ENCODE assay signal across 17 mouse cellular contexts in genomic region chr8:110818593-110818992, GRCm38 (mm10). TPM values are rescaled to one million over a fixed set of nuclear protein-coding genes. Genes with fewer than 3 reads are reported as not detected.
DNase-seq lines count a peak whose midpoint lies in the region; ATAC-seq and TF ChIP-seq lines count a peak whose summit lies in the region.
"Had no signal": no experiment of that assay in that cellular context is flagged by ENCODE, and none has a peak within 500 bp of the region (broad histone marks: within the 10 kb centered on the region; RNA-seq: fewer than 3 reads in every experiment).

No protein-coding gene starts in this region.

- no peak for TF ChIP-seq EP300 in ES-Bruce4 (IDR thresholded peaks at IDR 0.05; ENCODE audit: insufficient read depth, low read depth, low read length)

- no peak; the same call in 1 of the 2 replicates for TF ChIP-seq CTCF in gastrocnemius, adult 2 months (IDR thresholded peaks at IDR 0.05)
- no peak for TF ChIP-seq CTCF in ES-Bruce4 (IDR thresholded peaks at IDR 0.05; ENCODE audit: low read depth, low read length)
- no peak for TF ChIP-seq CTCF in embryonic fibroblast, embryonic 13.5 days (IDR thresholded peaks at IDR 0.05; ENCODE audit: borderline replicate concordance, insufficient read depth, low read length)

- H3K27me3 ChIP-seq in limb, embryonic 14.5 days (ENCODE audit: control insufficient read depth, insufficient read depth, low read length), result no peaks in the 10 kb centered on the region
- no peaks in the 10 kb centered on the region for H3K27me3 ChIP-seq in limb, embryonic 10.5 days (ENCODE audit: low read depth, poor library complexity, severe bottlenecking)
- no peaks in the 10 kb centered on the region for H3K27me3 ChIP-seq in ES-Bruce4 (ENCODE audit: control insufficient read depth, insufficient read depth, low read length, poor library complexity, severe bottlenecking)
- H3K27me3 ChIP-seq: limb, embryonic 13.5 days; neural tube, embryonic 15.5 days had no signal

- no peak for TF ChIP-seq POLR2A in limb, embryonic 14.5 days (IDR thresholded peaks at IDR 0.05; ENCODE audit: borderline replicate concordance, extremely low read depth, insufficient read depth, insufficient read length)
- no peak for TF ChIP-seq POLR2A in ES-Bruce4 (IDR thresholded peaks at IDR 0.05; ENCODE audit: insufficient read depth, low read length)
- TF ChIP-seq POLR2A in embryonic fibroblast, embryonic 13.5 days (IDR thresholded peaks at IDR 0.05; ENCODE audit: low read depth, low read length), result no peak

- no peaks in the 10 kb centered on the region for H3K9me3 ChIP-seq in limb, embryonic 14.5 days (ENCODE audit: control insufficient read depth, low read length)
- H3K9me3 ChIP-seq in limb, embryonic 10.5 days (replicated peaks), result no peaks in the 10 kb centered on the region
- no peaks in the 10 kb centered on the region for H3K9me3 ChIP-seq in ES-Bruce4 (replicated peaks; ENCODE audit: control insufficient read depth, insufficient read depth, low read length, poor library complexity, severe bottlenecking)
- H3K9me3 ChIP-seq: heart, embryonic 10.5 days; limb, embryonic 13.5 days; neural tube, embryonic 15.5 days had no signal

- no peak for ATAC-seq in limb, embryonic 14.5 days (ENCODE audit: low FRiP score, low read depth)
- ATAC-seq: intestine, embryonic 16.5 days had no signal

- peak; percentile 27 for DNase-seq in gastrocnemius, adult 2 months
- no peak for DNase-seq in gastrocnemius, postnatal 14 days
- DNase-seq in limb, embryonic 14.5 days (ENCODE audit: low spot score), result no peak
- no peak for DNase-seq in limb, embryonic 10.5 days (ENCODE audit: low spot score)
- no peak for DNase-seq in cerebellum, adult 9-11 months
- no peak for DNase-seq in adrenal gland, postnatal 14 days
- DNase-seq: adrenal gland, postnatal 25 days; right cerebral cortex, adult 18-20 months; thymus, postnatal 25 days had no signal

- H3K4me1 ChIP-seq in limb, embryonic 14.5 days (ENCODE audit: control insufficient read depth, insufficient read depth, low read length), result no peaks in the 10 kb centered on the region
- no peaks in the 10 kb centered on the region for H3K4me1 ChIP-seq in limb, embryonic 10.5 days
- no peaks in the 10 kb centered on the region for H3K4me1 ChIP-seq in ES-Bruce4 (ENCODE audit: control insufficient read depth, insufficient read depth, low read length)
- H3K4me1 ChIP-seq in embryonic fibroblast, embryonic 13.5 days (ENCODE audit: control insufficient read depth, insufficient read depth, low read length), result peaks cover 18% of the 10 kb centered on the region
- H3K4me1 ChIP-seq: heart, embryonic 10.5 days; limb, embryonic 13.5 days; neural tube, embryonic 15.5 days had no signal

- 89% methylated on average over 3 of the region's 3 CpGs for WGBS in limb, embryonic 14.5 days
- WGBS in limb, embryonic 10.5 days, result 88% methylated on average over 3 of the region's 3 CpGs

- no peak overlapping the region for H3K4me2 ChIP-seq in limb, embryonic 14.5 days (replicated peaks; ENCODE audit: low read depth, low read length, severe bottlenecking)
- H3K4me2 ChIP-seq: limb, embryonic 13.5 days; neural tube, embryonic 15.5 days had no signal

- peaks cover 98% of the 10 kb centered on the region for H3K36me3 ChIP-seq in limb, embryonic 14.5 days (ENCODE audit: control insufficient read depth, insufficient read depth, low read length)
- peaks cover 100% of the 10 kb centered on the region for H3K36me3 ChIP-seq in limb, embryonic 10.5 days
- H3K36me3 ChIP-seq in ES-Bruce4 (ENCODE audit: control insufficient read depth, insufficient read depth, low read length, poor library complexity, severe bottlenecking), result peaks cover 100% of the 10 kb centered on the region

- H3K9ac ChIP-seq in limb, embryonic 14.5 days (ENCODE audit: low read depth, low read length, severe bottlenecking), result no peak overlapping the region
- H3K9ac ChIP-seq in ES-Bruce4 (ENCODE audit: low read depth, poor library complexity, severe bottlenecking), result no peak overlapping the region
- H3K9ac ChIP-seq: limb, embryonic 13.5 days; neural tube, embryonic 15.5 days had no signal

- intact Hi-C loops in gastrocnemius, adult 2 months (cut with DNase I), result no loop called here
- intact Hi-C loops in gastrocnemius, postnatal 14 days (cut with DNase I; ENCODE audit: low total_unique reads), result no loop called here

- H3K4me3 ChIP-seq in gastrocnemius, adult 2 months, result no peak overlapping the region
- H3K4me3 ChIP-seq in limb, embryonic 14.5 days (replicated peaks; ENCODE audit: low read length), result no peak overlapping the region
- no peak overlapping the region for H3K4me3 ChIP-seq in limb, embryonic 10.5 days
- no peak overlapping the region for H3K4me3 ChIP-seq in ES-Bruce4 (ENCODE audit: low read depth, low read length)
- no peak overlapping the region for H3K4me3 ChIP-seq in embryonic fibroblast, embryonic 13.5 days (ENCODE audit: insufficient read depth, low read length)
- H3K4me3 ChIP-seq: heart, embryonic 10.5 days; limb, embryonic 13.5 days; neural tube, embryonic 15.5 days had no signal

- H3K27ac ChIP-seq in gastrocnemius, adult 2 months, result no peak overlapping the region
- 0 out of 2 replicates have a peak overlapping the region, but pooled peaks have one; percentile 11 for H3K27ac ChIP-seq in limb, embryonic 14.5 days (replicated peaks; ENCODE audit: low read depth, low read length)
- no peak overlapping the region for H3K27ac ChIP-seq in limb, embryonic 10.5 days
- 0 out of 2 replicates have a peak overlapping the region, but pooled peaks have one; percentile 30 for H3K27ac ChIP-seq in ES-Bruce4 (ENCODE audit: insufficient read depth, low read length)
- H3K27ac ChIP-seq in embryonic fibroblast, embryonic 13.5 days (ENCODE audit: insufficient read depth, low read length), result peak overlapping the region; percentile 84; the same call in 1 of the 2 replicates
- H3K27ac ChIP-seq: heart, embryonic 10.5 days; limb, embryonic 13.5 days; neural tube, embryonic 15.5 days had no signal

RNA-seq across cellular contexts. Expression of gene Il34, which starts 12.9 kb away (rescaled TPM):
- total RNA-seq in gastrocnemius, adult 2 months (2021), result 1 to 10 TPM; 5.2 TPM
- 10 to 100 TPM; 15.6 to 20.0 TPM for total RNA-seq in gastrocnemius, postnatal 14 days (2021)
- polyA plus RNA-seq in limb, embryonic 14.5 days (2012; rRNA removed), result 1.4 and 1.6 TPM in 2 replicates
- 0.95 and 1.2 TPM in 2 replicates for polyA plus RNA-seq in limb, embryonic 14.5 days (2014; fragmentation: Nextera tagmentation; extraction: Ambion mirVana)
- polyA plus RNA-seq in limb, embryonic 10.5 days (2016; fragmentation: Nextera tagmentation; extraction: Ambion mirVana), result 0.15 TPM in 1 of 2 replicates, not detected in the other
- 0.34 and 1.0 TPM in 2 replicates for polyA plus RNA-seq in ES-Bruce4 (2011; ENCODE audit: insufficient read depth, insufficient read length, low read depth, missing spikeins)
- polyA plus RNA-seq in embryonic fibroblast, embryonic 13.5 days (2011; ENCODE audit: insufficient read length, low read depth, missing spikeins), result 2.7 and 5.0 TPM in 2 replicates
- 7.5 and 9.5 TPM in 2 replicates for total RNA-seq in adrenal gland, postnatal 14 days (2021)
- total RNA-seq: hematopoietic stem cell, adult 5-6 weeks; monocyte, adult 5-6 weeks had no signal
- polyA plus RNA-seq: heart, embryonic 10.5 days had no signal

RNA-seq across cellular contexts. Expression of gene Cog4, which starts 27.8 kb away (rescaled TPM):
- 10 to 100 TPM; 60.3 to 64.2 TPM for total RNA-seq in gastrocnemius, adult 2 months (2021)
- 10 to 100 TPM; 38.9 to 44.1 TPM for total RNA-seq in gastrocnemius, postnatal 14 days (2021)
- 41.2 and 44.5 TPM in 2 replicates for polyA plus RNA-seq in limb, embryonic 14.5 days (2012; rRNA removed)
- 65.5 and 75.4 TPM in 2 replicates for polyA plus RNA-seq in limb, embryonic 14.5 days (2014; fragmentation: Nextera tagmentation; extraction: Ambion mirVana)
- polyA plus RNA-seq in limb, embryonic 10.5 days (2016; fragmentation: Nextera tagmentation; extraction: Ambion mirVana), result 75.8 and 87.0 TPM in 2 replicates
- polyA plus RNA-seq in ES-Bruce4 (2011; ENCODE audit: insufficient read depth, insufficient read length, low read depth, missing spikeins), result 48.2 and 50.7 TPM in 2 replicates
- 44.9 and 49.1 TPM in 2 replicates for polyA plus RNA-seq in embryonic fibroblast, embryonic 13.5 days (2011; ENCODE audit: insufficient read length, low read depth, missing spikeins)
- 74.1 and 87.0 TPM in 2 replicates for total RNA-seq in adrenal gland, postnatal 14 days (2021)

RNA-seq across cellular contexts. Expression of gene Sf3b3, which starts 28.0 kb away (rescaled TPM):
- 10 to 100 TPM; 16.9 to 19.7 TPM for total RNA-seq in gastrocnemius, adult 2 months (2021)
- 10 to 100 TPM; 24.2 to 29.3 TPM for total RNA-seq in gastrocnemius, postnatal 14 days (2021)
- polyA plus RNA-seq in limb, embryonic 14.5 days (2012; rRNA removed), result 92.7 and 96.2 TPM in 2 replicates
- polyA plus RNA-seq in limb, embryonic 14.5 days (2014; fragmentation: Nextera tagmentation; extraction: Ambion mirVana), result 132 and 150 TPM in 2 replicates
- 232 and 238 TPM in 2 replicates for polyA plus RNA-seq in limb, embryonic 10.5 days (2016; fragmentation: Nextera tagmentation; extraction: Ambion mirVana)
- 203 and 206 TPM in 2 replicates for polyA plus RNA-seq in ES-Bruce4 (2011; ENCODE audit: insufficient read depth, insufficient read length, low read depth, missing spikeins)
- 113 and 124 TPM in 2 replicates for polyA plus RNA-seq in embryonic fibroblast, embryonic 13.5 days (2011; ENCODE audit: insufficient read length, low read depth, missing spikeins)
- 68.2 and 79.1 TPM in 2 replicates for total RNA-seq in adrenal gland, postnatal 14 days (2021)

Comparison
In these comparisons a context has a peak if more than half of its experiments do, and no peak if none do; other contexts are left out.
1. H3K27ac ChIP-seq: peak in limb, embryonic 14.5 days (single experiment), ES-Bruce4 (single experiment) and embryonic fibroblast, embryonic 13.5 days (single experiment); none in gastrocnemius, adult 2 months (single experiment) and limb, embryonic 10.5 days (single experiment).